Mouse (Mus musculus): ENCODE measurements around the gene Mipep.

Gene Mipep

DNA sequence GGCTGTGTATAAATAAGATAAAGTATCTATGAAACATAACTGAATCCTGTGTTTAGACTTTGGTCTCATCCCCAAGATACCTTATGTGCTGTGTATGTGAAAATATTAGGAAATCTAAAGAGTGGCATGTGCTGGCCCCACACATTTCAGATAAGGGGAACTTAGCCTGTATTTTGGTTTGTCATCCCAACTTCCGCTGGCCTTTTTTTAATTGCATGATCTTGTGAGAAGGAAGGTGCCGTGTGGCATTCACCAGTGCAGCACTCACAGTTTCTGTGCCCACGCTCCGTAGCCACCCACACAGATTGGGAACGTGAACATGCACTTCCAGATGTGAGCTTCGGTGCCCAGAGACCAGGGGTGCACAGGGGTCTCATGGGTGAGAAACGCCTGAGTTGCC lies 26.7 kb upstream of the Mipep start:
- no peak for DNase-seq

DNA sequence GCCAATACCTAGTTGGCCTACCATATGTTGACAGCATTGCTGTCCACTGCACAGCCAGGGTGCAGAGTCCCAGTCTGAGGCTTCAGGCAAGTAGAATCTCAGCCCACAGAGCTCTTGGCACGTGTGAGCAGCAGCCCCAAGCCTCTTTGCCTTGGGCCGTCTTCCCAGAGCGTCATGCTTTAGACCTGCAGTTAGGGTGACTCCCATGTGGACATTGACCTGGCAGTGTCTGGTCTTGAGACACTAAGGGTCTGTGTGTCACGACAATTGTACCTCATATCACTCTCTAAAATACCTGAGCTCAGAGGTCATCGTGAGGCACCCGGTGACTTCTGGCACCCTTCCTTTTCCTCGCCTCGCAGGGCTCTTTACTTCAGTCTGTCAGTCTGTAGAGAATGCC lies 25.3 kb upstream of the Mipep start:
- no peak for DNase-seq

DNA sequence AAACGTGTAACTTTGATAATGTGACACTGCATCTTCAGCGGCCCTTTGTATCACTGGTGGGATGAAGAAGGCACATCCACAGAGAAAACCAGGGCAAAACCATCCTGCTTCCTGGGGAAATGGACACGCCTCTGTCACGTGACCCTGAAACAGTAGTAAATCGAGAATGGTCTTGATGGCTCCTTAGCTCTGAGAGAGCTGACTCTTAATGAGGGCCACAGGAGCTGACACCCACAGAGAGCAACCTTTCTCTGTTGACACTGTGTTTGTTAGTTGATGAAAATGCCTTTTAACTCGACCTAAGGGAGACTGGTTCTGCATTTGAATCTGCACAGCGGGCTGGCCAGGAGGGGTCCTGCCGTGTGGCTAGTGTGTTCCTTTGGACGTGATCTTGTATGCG lies 22.6 kb upstream of the Mipep start:
- DNase-seq: no peak

DNA sequence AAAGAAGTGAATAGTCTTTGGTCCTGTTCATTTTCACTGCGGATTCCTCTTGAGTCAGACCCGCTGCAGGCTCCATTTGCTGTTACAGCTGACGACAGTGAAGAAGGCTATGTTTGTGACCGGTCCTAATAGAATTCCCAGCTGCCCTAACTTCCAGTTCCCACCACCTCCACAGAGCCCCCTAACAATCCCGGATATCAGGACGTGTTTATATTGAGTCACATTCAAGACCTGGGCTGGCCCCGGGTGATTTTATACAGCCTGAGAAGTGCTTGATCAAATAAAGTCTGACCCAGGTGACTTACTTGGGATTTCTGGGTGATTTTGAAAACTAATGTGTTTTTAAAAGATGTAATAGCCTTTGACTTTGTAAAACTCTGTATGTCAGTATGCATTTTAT lies 21.6 kb upstream of the Mipep start:
- no peak for DNase-seq

DNA sequence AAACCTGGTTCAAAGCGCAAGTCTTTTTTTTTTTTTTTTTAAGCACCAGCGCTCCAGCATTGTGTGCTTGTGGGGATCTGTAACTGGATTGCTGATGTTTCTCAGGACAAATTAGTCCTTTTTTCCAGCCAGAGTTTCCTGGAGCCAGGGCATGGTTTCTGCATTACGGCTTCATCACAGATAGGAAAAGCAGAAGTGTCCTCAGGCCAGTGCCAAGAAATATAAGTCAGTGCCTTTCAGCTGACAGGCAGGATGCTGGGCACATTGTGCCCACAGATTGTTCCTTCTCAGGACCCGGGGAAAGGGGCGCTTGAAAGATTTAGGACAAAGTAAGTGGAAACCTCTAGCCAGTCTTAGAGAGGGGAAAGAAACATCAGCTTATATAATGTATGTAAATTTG lies 20.6 kb upstream of the Mipep start:
- DNase-seq: no peak

DNA sequence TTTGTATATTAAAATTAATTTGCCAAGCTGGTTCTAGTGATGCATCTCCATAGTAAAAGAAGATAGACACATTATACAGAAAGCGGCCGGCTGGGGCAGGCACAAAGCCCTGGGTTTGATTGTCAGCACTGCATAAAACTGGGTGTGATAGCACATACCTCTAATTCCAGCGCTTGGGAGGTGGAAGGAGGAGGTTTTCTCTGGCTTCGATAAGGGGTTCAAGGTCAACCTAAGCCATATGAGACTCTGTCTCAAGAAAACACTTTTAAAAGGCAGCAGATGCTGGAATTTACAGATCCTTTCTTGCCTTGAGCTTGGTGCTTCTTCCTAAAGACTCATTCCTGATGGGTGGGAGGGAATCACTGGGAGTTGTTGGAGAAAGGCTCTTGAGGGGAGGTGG lies 19.8 kb upstream of the Mipep start:
- no peak for DNase-seq

DNA sequence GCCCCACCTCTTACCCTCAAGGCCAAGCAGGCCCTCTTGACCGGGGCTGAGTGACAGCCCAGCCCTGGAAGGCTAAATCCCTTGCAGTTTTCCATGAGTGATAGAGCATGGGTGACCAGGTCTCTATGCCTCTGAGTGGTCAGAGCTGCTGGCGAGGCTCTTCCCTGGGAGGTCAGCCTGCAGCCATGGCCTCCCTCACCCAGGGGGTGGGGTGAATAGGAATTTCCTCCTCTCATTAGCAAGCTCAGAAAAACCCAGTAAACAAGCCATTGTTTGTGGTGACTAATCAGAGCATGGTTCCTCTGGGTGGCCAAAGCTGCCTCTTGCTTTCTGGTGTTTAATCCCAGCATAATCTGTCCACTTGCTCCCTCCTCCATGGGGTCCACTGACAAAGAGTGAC lies 19.3 kb upstream of the Mipep start:
- DNase-seq: peak in 1 of 2 experiments; percentile 53

DNA sequence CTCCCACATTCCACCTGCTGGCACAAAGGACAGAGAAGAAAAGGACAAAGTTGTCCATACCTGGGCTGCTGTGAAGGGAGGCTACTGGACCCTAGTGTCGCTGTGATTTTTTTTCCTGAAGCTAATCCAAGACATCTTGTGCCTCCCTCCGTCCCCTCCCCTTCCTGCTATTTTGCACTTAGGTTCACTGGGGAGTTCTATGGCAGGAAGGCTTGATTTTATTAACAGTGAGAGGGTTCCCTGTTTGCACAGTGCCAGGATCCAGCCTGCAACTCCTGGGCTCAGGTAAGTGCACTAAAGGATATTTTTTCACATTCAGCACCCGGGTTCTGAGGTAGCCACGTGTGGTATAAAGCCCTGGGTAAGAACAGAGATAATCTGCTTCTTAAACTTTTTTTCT lies 16.5 kb upstream of the Mipep start, which contains the start of gene C1qtnf9:
Gene C1qtnf9 (plus strand): TSS at position 251 of the 400 bp plus-strand sequence.
- no peak for DNase-seq

DNA sequence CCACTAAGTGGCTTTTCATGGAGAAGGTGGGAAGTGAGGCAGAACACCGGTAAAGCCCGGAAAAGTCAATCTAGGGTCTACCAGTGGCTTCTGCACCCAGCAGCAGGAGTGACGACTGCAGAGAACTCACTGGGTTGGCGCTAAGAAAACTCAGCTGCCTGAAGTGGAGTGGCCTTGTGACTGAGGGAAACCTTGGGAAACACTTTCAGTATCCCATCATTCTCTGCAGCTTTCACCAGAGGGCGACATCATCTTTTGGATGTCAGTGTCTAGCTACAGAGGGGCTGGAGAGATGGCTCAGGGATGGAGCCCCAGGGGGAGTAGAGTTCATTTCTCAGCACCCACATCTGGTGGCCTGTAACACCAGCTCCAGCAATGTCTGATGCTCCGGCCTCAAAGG lies 15.0 kb upstream of the Mipep start:
- DNase-seq: no peak

DNA sequence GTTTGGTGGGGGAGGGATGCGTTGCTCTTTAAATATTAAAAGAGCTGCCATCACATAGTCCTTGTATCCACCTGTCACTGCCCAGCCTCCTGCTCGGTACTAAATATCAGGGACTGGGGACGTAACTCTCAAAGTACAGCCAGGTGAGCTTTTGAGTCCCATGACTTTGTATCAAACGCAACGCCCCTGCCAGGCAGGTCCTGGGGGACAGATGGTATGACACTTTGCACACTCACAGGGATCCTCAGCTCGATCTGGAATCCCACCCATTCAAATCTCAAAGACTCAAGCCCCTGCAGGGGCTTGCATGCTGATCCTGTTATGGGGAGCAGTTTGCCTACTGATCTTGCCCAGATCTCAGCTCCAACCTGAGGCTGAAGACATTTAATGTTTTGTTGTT lies 13.8 kb upstream of the Mipep start:
- no peak for DNase-seq

DNA sequence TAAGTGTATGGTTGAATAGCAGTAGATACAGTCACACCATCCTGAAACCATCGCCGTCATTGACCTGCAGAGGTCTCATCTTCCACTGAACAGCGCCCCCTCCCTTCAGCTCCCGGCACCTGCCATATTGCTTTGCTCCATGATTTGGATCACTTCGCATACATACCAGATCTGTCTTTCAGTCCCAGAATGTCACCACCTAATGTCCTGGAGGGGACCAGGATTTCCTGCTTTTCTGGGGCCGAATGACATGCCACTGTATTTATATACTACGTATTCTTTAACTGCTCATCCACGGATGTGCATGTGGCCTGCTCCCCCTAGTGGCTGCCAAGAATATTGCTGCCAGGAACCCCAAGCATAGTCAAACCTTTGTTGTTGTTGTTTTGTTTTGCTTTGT lies 13.3 kb upstream of the Mipep start:
- peak; percentile 62 to 82 for DNase-seq

DNA sequence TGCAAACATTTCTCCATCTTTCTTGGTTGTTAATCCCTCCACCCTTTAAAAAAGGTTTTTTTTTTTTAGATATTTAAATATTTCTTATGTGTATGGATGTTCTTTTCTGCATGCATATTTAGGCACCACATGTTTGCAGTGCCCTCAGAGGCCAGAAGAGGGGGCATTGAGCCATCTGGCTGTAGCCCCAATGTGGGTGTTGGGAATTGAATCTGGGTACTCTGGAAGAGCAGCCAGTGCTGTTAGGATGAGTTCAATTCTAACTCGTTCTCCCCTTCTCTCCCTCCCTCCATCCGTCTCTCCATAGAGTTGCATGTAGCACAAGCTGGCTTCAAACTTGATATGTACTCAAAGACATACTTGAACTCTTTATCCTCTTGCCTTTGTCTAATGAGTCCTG lies 10.9 kb upstream of the Mipep start:
- no peak for DNase-seq

DNA sequence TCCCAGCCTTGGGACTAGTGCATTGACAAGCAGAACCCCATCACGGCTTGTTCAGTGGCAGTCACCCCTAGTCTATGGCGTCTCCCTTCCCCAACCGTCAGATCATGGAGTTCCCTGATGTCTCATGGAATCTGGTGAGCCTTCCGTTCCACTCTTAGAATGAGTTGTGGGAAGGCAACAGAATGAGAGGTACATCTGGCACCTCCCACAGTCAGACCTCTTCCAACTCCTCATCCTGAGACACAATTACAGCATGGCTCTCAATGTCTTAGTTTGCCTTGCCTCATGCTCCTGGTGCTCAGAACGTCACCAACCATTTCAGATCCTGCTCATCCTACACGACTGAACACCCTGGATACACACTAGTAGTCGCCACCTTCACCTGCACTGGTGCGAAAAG lies 7.9 kb upstream of the Mipep start:
- no peak for DNase-seq

DNA sequence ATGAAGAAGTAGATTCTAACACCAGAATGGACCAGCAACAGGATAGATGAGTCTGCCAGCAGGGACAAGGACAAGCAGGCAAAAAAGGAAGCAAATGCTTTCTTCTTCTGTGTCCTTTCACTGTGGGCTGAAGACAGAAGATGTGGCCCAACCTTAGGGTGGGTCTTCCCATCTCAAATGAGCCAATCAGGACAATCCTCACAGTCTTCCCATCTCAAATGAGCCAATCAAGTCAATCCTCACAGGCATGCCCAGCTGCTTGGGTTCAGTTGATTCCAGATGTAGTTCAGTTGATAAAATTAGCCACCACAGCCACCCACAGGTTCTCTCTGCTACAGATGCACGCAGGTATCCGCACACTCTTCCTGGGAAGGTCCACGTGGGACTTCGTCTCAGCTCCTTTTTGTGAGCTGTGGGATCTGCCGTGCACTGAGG lies 6.9 kb upstream of the Mipep start:
- DNase-seq: no peak

DNA sequence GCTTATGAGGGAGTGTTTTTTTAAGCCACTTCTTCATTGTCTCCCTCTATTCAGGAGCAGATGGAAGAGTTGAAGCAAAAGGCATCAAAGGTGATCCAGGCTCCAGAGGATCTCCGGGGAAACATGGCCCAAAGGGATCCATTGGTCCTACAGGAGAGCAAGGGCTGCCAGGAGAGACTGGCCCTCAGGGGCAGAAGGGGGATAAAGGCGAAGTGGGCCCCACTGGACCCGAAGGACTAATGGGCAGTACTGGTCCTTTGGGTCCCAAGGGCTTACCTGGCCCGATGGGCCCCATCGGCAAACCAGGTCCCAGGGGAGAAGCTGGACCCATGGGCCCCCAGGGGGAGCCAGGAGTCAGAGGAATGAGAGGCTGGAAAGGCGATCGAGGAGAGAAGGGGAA lies 5.2 kb upstream of the Mipep start:
- DNase-seq: no peak

DNA sequence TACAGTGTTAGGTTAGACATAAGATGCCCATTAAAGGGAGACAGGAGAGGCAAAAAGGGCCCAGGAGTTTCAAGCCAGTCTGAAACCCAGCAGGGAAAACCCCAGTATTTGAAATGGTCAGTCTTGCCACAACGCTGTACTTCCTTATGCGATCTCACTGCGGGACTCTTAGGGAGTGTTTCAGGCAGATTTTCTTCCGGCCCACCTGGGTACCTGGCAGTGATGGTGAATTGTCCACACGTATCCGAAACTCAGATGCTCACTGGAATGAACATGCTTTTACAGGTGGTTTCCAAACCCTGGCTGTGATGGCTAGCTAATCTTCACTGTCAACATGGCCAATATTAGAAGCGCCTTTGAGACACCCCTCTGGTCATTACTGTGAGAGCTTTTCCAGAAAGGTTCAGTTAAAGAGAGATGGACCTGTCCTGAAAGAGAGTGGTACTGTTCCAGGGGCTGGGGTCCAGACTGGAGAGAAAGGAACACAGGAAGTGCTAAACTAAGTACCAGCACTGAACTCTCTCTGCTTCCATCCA lies 2.2 kb upstream of the Mipep start:
- DNase-seq: no peak

DNA sequence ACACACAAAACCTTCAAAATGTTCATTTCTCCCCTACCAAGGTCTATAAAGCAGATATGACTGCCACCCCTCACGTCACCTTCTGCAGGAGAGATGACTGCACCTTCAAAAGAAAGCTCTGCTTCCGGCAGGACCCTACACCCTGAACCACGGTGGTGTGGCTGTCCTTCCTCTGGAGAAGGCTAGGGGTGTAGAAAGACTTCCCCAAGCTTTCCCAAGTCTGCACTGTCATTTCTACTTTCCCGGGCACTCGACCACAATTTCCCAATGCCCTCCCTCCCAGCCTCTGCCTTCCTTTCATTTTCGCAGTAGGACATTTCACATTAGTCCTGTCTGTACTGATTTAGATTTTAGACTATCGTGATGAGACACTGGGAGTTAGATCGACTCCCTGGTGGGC lies 1.2 kb upstream of the Mipep start:
- DNase-seq: no peak

DNA sequence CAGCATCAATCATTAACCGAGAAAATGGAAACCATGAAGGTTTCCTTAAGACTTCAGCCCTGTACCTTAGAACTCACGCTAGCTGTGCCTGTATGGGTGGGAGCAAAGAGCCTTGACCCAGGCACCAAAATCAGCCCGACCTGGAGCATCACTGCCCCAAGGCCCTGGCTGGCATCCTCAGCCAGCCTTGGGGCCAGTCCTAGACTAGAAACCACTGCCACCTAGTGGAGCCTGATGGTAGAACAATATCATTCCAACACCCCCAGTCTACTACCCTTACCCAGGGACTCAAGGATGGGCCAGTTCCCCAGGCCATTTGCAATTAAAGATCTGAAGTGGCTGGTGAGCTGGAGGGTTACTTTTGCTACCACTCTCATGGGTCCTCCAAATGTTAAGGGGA lies 5.7 kb downstream of the Mipep start:
- DNase-seq: peak in 1 of 2 experiments; percentile 65

DNA sequence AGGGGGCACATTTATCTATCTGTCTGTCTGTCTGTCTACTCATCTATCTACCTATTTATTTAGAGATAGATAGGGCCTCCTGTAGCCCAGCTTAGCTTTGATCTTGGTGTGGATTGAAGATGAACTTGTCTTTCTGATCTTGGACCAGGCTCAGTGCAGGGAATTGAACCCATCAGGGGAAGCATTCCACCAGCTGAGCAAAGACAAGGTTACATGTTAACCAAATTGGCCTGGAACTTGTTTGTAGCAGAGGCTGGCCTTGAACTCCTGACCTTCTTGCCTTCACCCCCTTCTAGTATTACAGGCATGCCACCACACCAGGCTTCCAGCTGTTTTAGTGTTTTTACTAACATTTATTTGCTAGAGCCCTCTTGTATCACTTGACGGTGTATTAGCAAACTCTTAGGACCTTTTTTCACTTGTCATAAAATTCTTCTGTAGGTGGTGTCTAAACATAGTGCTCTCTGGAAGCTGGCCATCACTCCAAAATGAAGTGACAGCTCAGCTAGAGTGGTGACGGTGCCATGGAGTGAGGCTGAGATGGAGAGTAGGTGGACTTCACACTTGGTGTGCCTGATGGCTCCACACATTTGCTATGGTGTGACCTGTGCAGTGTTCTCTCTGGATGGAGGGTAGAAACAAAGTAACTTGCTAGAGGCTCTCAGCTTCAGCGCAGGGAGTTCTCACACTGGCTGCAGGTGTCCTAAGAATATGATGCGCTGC lies 12.4 kb downstream of the Mipep start:
- DNase-seq: no peak

DNA sequence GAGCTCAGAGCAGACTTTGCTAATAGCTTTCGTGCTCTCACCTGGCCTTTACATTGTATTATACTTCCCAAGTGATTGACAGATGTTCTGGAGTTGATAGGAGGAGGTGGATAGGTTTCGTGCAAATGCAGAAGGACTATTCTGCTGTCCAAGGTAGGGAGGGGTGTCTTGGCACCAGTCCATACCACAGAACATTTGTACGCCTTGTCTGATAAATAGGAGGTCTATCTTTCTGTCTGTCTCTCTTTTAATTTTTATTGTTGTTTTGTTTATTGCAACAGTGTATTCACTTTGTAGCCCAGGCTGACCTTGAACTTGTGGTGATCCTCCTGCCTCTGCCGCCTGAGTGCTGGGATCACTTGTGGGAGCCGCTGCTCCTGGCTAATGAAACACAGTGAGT lies 13.2 kb downstream of the Mipep start:
- DNase-seq: no peak

DNA sequence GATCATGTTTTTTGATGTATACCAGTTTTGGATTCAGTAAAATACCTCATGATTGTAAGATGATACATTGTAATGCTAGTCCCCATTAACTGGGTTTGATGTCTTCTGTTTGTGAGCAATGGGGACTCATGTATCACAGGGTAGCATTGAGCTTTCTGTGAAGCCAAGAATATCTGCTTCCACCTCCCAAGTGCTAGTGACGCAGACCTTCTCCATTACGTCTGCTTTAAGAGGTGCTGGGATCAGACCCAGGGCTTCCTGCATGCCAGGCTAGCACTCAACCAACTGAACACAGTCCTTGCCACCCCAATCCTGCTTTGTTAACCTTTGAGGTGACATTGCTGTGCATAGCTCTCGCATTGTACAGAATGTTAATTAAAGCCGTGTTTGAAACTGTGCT lies 14.3 kb downstream of the Mipep start:
- no peak for DNase-seq

DNA sequence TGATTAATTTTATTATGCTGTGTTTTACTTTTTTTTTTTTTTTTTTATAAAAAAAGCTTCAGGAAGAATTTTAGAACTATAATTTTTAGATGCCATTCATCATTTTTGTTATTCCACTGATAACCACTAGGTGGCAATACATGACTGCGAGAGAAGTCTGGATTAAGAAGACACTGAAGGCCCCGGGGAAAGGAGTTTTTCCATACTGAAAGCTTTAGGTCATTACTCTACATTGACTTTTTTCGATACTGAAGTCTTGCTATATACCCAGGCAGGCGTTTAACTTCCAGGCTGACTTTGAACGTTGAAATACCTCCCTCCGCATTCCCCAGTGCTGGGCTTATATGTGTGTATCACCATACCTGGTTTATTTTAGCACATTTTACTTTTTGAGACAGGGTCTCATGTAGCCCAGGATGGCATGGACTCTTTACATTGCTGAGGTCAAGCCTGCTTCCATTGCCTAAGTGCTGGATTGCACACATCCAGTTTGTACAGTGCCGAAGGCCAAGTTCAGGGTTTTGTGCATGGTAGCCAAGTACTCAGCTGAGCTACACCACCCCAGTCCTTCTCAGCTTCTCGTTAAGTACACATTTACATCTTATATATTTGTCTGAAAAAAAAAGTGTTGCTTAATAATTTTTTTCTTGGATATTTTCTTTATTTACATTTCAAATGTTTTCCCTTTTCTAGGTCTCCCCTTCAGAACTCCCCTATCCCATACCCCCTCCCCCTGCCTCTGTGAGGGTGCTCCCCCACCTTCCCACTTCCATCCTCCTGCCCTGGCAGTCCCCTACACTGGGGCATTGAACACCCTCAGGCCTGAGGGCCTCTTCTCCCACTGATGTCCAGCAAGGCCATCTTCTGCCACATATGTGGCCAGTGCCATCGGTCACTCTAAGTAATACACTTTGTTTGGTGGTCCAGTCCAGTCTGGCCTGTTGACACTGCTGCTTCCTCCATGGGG lies 15.7 kb downstream of the Mipep start:
- DNase-seq: peak in 1 of 2 experiments; percentile 27

DNA sequence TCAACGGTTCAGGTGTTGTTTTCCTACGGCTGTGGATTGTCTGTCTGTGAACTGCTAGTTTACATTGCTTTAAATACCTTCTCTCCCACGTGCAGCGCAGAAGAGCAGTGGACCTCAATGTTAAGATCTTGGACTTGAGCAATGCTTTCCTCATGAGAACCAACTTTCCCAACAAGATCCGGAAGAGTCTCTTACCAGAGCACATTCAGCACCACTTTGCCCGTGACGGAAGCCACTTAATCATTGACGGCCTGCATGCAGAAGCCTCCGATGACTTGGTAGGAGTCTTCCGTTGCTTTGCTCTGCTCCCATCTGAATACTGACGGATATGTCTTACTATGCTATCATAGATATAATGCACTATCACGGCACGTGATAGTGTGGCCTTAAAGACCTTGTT lies 17.7 kb downstream of the Mipep start:
- peak in 1 of 2 experiments; percentile 33 for DNase-seq

DNA sequence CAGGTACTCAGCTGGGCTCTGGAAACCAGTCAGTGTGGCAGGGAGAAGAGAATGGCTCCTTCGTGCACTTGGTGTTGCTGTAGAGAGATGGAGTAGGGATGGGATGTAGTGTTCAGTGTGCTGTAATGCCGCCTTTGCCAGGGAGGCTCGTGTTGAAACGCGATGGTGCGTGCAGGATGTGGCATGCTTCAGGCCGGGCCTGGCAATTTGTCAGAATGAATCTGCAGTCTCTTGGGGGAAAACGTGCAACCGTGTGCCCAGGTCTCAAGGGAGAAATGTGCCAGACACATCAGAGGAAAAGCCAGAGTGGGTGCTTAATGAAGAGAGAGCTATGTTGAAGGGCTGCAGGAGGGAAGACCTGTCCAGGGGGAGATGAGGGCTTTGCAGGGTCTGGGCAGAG lies 20.6 kb downstream of the Mipep start:
- no peak for DNase-seq
